Mouse (Mus musculus): ENCODE results near the gene Prph2.

Gene Prph2

GRCm38 (mm10) chr17:46966892-46967291, 56.6 kb downstream of the Prph2 start:
- DNase-seq: no peak

- DNase-seq: no peak
Observed at GRCm38 (mm10) chr17:46972603-46973002, 62.3 kb downstream of the Prph2 start.

Measured in lung, postnatal 14 days (tissue).